Mouse (Mus musculus) hindbrain, postnatal 0 days (tissue): ENCODE measurements around the gene Frs2. TPM values are rescaled to one million over a fixed set of nuclear protein-coding genes. Genes with fewer than 3 reads are reported as not detected.

Experiments used
- ATAC-seq: fragments of 200-750 bp; cut with Nextera tagmentation; 2 replicates; pipeline ENCODE4 v1.8.0; 2017; ENCODE audit warnings: mild to moderate bottlenecking, moderate TSS enrichment, moderate library complexity
- DNase-seq: peaks from one replicate; pipeline ENCODE4 v3.0.0-alpha.2; 2015; ENCODE audit warnings: low spot score
- H3K27ac ChIP-seq: fragments of 300-500 bp; sonication (generic); 2 replicates; pipeline ENCODE4 v1.5.1; 2014; ENCODE audit warnings: mild to moderate bottlenecking
- H3K27me3 ChIP-seq: fragments of 300-500 bp; sonication (generic); 2 replicates; pipeline ENCODE4 v1.6.1; 2014; ENCODE audit warnings: low read length, mixed read lengths; ENCODE audit not compliant: insufficient read depth
- H3K36me3 ChIP-seq: fragments of 300-500 bp; sonication (generic); 2 replicates; pipeline ENCODE4 v1.6.1; 2014; ENCODE audit warnings: low read length, mixed read lengths; ENCODE audit not compliant: insufficient read depth
- H3K4me1 ChIP-seq: fragments of 300-500 bp; sonication (generic); 2 replicates; pipeline ENCODE4 v1.6.1; 2014; ENCODE audit warnings: antibody characterized with exemption, low read length, mixed read lengths; ENCODE audit not compliant: insufficient read depth
- H3K4me2 ChIP-seq: fragments of 300-500 bp; sonication (generic); 2 replicates; pipeline ENCODE4 v1.6.1; 2014; ENCODE audit warnings: low read depth, mild to moderate bottlenecking, low read length, moderate library complexity, mixed read lengths
- H3K4me3 ChIP-seq: fragments of 300-500 bp; sonication (generic); 2 replicates; pipeline ENCODE4 v1.5.1; 2014; ENCODE audit warnings: low read length
- H3K9ac ChIP-seq: fragments of 300-500 bp; sonication (generic); replicated peaks from 2 replicates; pipeline ENCODE4 v1.6.1; 2014; ENCODE audit warnings: mild to moderate bottlenecking, low read length, moderate library complexity, mixed read lengths
- H3K9me3 ChIP-seq: fragments of 300-500 bp; sonication (generic); 2 replicates; pipeline ENCODE4 v1.6.1; 2016; ENCODE audit warnings: low read length, mixed read lengths
- CTCF ChIP-seq: IDR thresholded peaks from 2 replicates; pipeline ENCODE4 v1.5.1; 2016; ENCODE audit warnings: antibody characterized with exemption, control low read depth, low read depth
- WGBS: fragments of 180-500 bp; shearing (Covaris S2); extraction: QIAGEN DNeasy Blood & Tissue Kit; methylation state at CpG from one replicate; pipeline ENCODE4 v1.1.7; 2014; 5-methylcytosine and 5-hydroxymethylcytosine counted together
- polyA plus RNA-seq: library from polyadenylated mRNA; unstranded; fragments of >200 nt; fragmentation: Nextera tagmentation; extraction: Ambion mirVana; gene quantifications from 2 replicates; pipeline ENCODE4 v1.2.1, GENCODE M21; 2015
- total RNA-seq: library from RNA; depleted of rRNA; stranded (reverse); fragments of >200 nt; gene quantifications from 2 replicates; pipeline ENCODE4 v1.2.3, GENCODE M21; 2014

The Frs2 gene
- total and polyA plus RNA-seq, 2 experiments from 2014 or later: 19.1 to 19.3 TPM

- no peak for DNase-seq
- Histone ChIP-seq H3K36me3 (no peaks in the 10 kb centered on the region), H3K27ac (no peak overlapping the region), H3K9me3 (no peaks in the 10 kb centered on the region), H3K4me1 (no peaks in the 10 kb centered on the region), H3K4me2 (no peak overlapping the region), H3K9ac (no peak overlapping the region), H3K4me3 (no peak overlapping the region), H3K27me3 (no peaks in the 10 kb centered on the region)
- 80% methylated on average over 3 of the region's 3 CpGs for WGBS
- TF ChIP-seq CTCF: no peak
- ATAC-seq: no peak
These were observed 38.1 kb downstream of the Frs2 start for GRCm38 (mm10) chr10:117110271-117110670.

- TF ChIP-seq CTCF: no peak
- 37% methylated on average over 3 of the region's 3 CpGs for WGBS
- H3K27me3 ChIP-seq: no peaks in the 10 kb centered on the region
- H3K4me1 ChIP-seq: no peaks in the 10 kb centered on the region
- H3K4me3 ChIP-seq: no peak overlapping the region
- no peaks in the 10 kb centered on the region for H3K36me3 ChIP-seq
- ATAC-seq (no peak), DNase-seq (no peak)
- no peaks in the 10 kb centered on the region for H3K9me3 ChIP-seq
- no peak overlapping the region for H3K27ac ChIP-seq
- H3K9ac ChIP-seq: no peak overlapping the region
- no peak overlapping the region for H3K4me2 ChIP-seq
These were observed 41.6 kb downstream of the Frs2 start for GRCm38 (mm10) chr10:117106686-117107085.

- Histone ChIP-seq H3K9me3 (no peaks in the 10 kb centered on the region), H3K36me3 (no peaks in the 10 kb centered on the region), H3K27me3 (no peaks in the 10 kb centered on the region), H3K4me2 (no peak overlapping the region), H3K4me3 (no peak overlapping the region), H3K4me1 (no peaks in the 10 kb centered on the region), H3K9ac (no peak overlapping the region), H3K27ac (no peak overlapping the region)
- DNase-seq (no peak), ATAC-seq (no peak)
- TF ChIP-seq CTCF: no peak
- WGBS: 12% methylated on average over 4 of the region's 4 CpGs
These were observed 42.1 kb downstream of the Frs2 start for GRCm38 (mm10) chr10:117106244-117106643.

GRCm38 (mm10) chr10:117105015-117105414 is 43.3 kb downstream of the Frs2 start:
- H3K4me3 ChIP-seq: no peak overlapping the region
- no peak for DNase-seq
- WGBS: 71% methylated on average over 4 of the region's 4 CpGs
- H3K9ac ChIP-seq: no peak overlapping the region
- no peak overlapping the region for H3K4me2 ChIP-seq
- H3K27ac ChIP-seq: no peak overlapping the region
- no peaks in the 10 kb centered on the region for H3K27me3 ChIP-seq
- no peaks in the 10 kb centered on the region for H3K36me3 ChIP-seq
- no peak for ATAC-seq
- no peaks in the 10 kb centered on the region for H3K4me1 ChIP-seq
- no peak for TF ChIP-seq CTCF
- H3K9me3 ChIP-seq: no peaks in the 10 kb centered on the region

- no peak for DNase-seq
- no peak for TF ChIP-seq CTCF
These were observed 44.3 kb downstream of the Frs2 start for GRCm38 (mm10) chr10:117103854-117104598.

GRCm38 (mm10) chr10:117100175-117100574 is 48.2 kb downstream of the Frs2 start:
- WGBS: 83% methylated on average over 5 of the region's 5 CpGs
- ATAC-seq (no peak), DNase-seq (no peak)
- no peaks in the 10 kb centered on the region for H3K9me3 ChIP-seq
- no peak overlapping the region for H3K9ac ChIP-seq
- H3K27ac ChIP-seq: no peak overlapping the region
- H3K4me3 ChIP-seq: no peak overlapping the region
- H3K27me3 ChIP-seq: no peaks in the 10 kb centered on the region
- TF ChIP-seq CTCF: no peak
- H3K4me1 ChIP-seq: no peaks in the 10 kb centered on the region
- no peaks in the 10 kb centered on the region for H3K36me3 ChIP-seq
- no peak overlapping the region for H3K4me2 ChIP-seq

More at GRCm38 (mm10) chr10:117103854-117104598, 44.3 kb downstream of the Frs2 start:
- Histone ChIP-seq H3K4me2 (no peak overlapping the region), H3K27me3 (no peaks in the 10 kb centered on the region), H3K27ac (no peak overlapping the region), H3K9ac (no peak overlapping the region), H3K4me3 (no peak overlapping the region), H3K4me1 (no peaks in the 10 kb centered on the region), H3K9me3 (no peaks in the 10 kb centered on the region), H3K36me3 (no peaks in the 10 kb centered on the region)
- no peak for ATAC-seq

- H3K4me3 ChIP-seq: no peak overlapping the region
- H3K27me3 ChIP-seq: no peaks in the 10 kb centered on the region
- no peak overlapping the region for H3K9ac ChIP-seq
- DNase-seq (no peak), ATAC-seq (no peak)
- no peak overlapping the region for H3K4me2 ChIP-seq
- no peak overlapping the region for H3K27ac ChIP-seq
- no peaks in the 10 kb centered on the region for H3K9me3 ChIP-seq
- no peak for TF ChIP-seq CTCF
- H3K4me1 ChIP-seq: peaks cover 16% of the 10 kb centered on the region
- 56% methylated on average over 2 of the region's 2 CpGs for WGBS
- no peaks in the 10 kb centered on the region for H3K36me3 ChIP-seq
These were observed 51.1 kb downstream of the Frs2 start for GRCm38 (mm10) chr10:117097116-117097698.
